Mouse (Mus musculus) hindbrain, postnatal 0 days (tissue): ENCODE measurements at regions not wholly inside any gene's neighbourhood (a gene's known extent, or its start where the extent isn't known, plus 50 kb on each side); places are given as distances from the start of the nearest gene placed in this dataset.

ENCODE experiments used
- ATAC-seq: fragments of 200-750 bp; cut with Nextera tagmentation; 2 replicates; pipeline ENCODE4 v1.8.0; 2017; ENCODE audit warnings: mild to moderate bottlenecking, moderate TSS enrichment, moderate library complexity
- DNase-seq: peaks from one replicate; pipeline ENCODE4 v3.0.0-alpha.2; 2015; ENCODE audit warnings: low spot score
- H3K27ac ChIP-seq: fragments of 300-500 bp; sonication (generic); 2 replicates; pipeline ENCODE4 v1.5.1; 2014; ENCODE audit warnings: mild to moderate bottlenecking
- H3K27me3 ChIP-seq: fragments of 300-500 bp; sonication (generic); 2 replicates; pipeline ENCODE4 v1.6.1; 2014; ENCODE audit warnings: low read length, mixed read lengths; ENCODE audit not compliant: insufficient read depth
- H3K36me3 ChIP-seq: fragments of 300-500 bp; sonication (generic); 2 replicates; pipeline ENCODE4 v1.6.1; 2014; ENCODE audit warnings: low read length, mixed read lengths; ENCODE audit not compliant: insufficient read depth
- H3K4me1 ChIP-seq: fragments of 300-500 bp; sonication (generic); 2 replicates; pipeline ENCODE4 v1.6.1; 2014; ENCODE audit warnings: antibody characterized with exemption, low read length, mixed read lengths; ENCODE audit not compliant: insufficient read depth
- H3K4me2 ChIP-seq: fragments of 300-500 bp; sonication (generic); 2 replicates; pipeline ENCODE4 v1.6.1; 2014; ENCODE audit warnings: low read depth, mild to moderate bottlenecking, low read length, moderate library complexity, mixed read lengths
- H3K4me3 ChIP-seq: fragments of 300-500 bp; sonication (generic); 2 replicates; pipeline ENCODE4 v1.5.1; 2014; ENCODE audit warnings: low read length
- H3K9ac ChIP-seq: fragments of 300-500 bp; sonication (generic); replicated peaks from 2 replicates; pipeline ENCODE4 v1.6.1; 2014; ENCODE audit warnings: mild to moderate bottlenecking, low read length, moderate library complexity, mixed read lengths
- H3K9me3 ChIP-seq: fragments of 300-500 bp; sonication (generic); 2 replicates; pipeline ENCODE4 v1.6.1; 2016; ENCODE audit warnings: low read length, mixed read lengths
- CTCF ChIP-seq: IDR thresholded peaks from 2 replicates; pipeline ENCODE4 v1.5.1; 2016; ENCODE audit warnings: antibody characterized with exemption, control low read depth, low read depth
- WGBS: fragments of 180-500 bp; shearing (Covaris S2); extraction: QIAGEN DNeasy Blood & Tissue Kit; methylation state at CpG from one replicate; pipeline ENCODE4 v1.1.7; 2014; 5-methylcytosine and 5-hydroxymethylcytosine counted together

- H3K4me3 ChIP-seq = no peak overlapping the region
- no peaks in the 10 kb centered on the region for H3K27me3 ChIP-seq
- H3K36me3 ChIP-seq = no peaks in the 10 kb centered on the region
- no peak overlapping the region for H3K4me2 ChIP-seq
- H3K9me3 ChIP-seq = no peaks in the 10 kb centered on the region
- TF ChIP-seq CTCF = no peak
- H3K9ac ChIP-seq = no peak overlapping the region
- no peak for ATAC-seq
- H3K4me1 ChIP-seq = no peaks in the 10 kb centered on the region
- WGBS = 75% methylated on average over 14 of the region's 14 CpGs
- H3K27ac ChIP-seq = no peak overlapping the region
- DNase-seq = no peak
These were observed 52.0 kb upstream of the Dusp5 start for GRCm38 (mm10) chr19:53476768-53477547.

- Histone ChIP-seq H3K4me2 (no peak overlapping the region), H3K4me3 (no peak overlapping the region), H3K27ac (no peak overlapping the region), H3K27me3 (no peaks in the 10 kb centered on the region), H3K9ac (no peak overlapping the region), H3K9me3 (peaks cover 10% of the 10 kb centered on the region; the same call in 1 of the 2 replicates), H3K36me3 (no peaks in the 10 kb centered on the region), H3K4me1 (no peaks in the 10 kb centered on the region)
- no peak for TF ChIP-seq CTCF
- ATAC-seq (no peak), DNase-seq (no peak)
- WGBS = 42% methylated on average over 7 of the region's 7 CpGs
These were observed 59.7 kb upstream of the Dusp5 start for GRCm38 (mm10) chr19:53469256-53469655.

- no peak overlapping the region for H3K9ac ChIP-seq
- ATAC-seq (no peak), DNase-seq (no peak)
- H3K27me3 ChIP-seq = no peaks in the 10 kb centered on the region
- no peak for TF ChIP-seq CTCF
- peaks cover 10% of the 10 kb centered on the region; the same call in 1 of the 2 replicates for H3K9me3 ChIP-seq
- H3K4me1 ChIP-seq = no peaks in the 10 kb centered on the region
- WGBS = 84% methylated on average over 5 of the region's 5 CpGs
- H3K4me3 ChIP-seq = no peak overlapping the region
- H3K27ac ChIP-seq = no peak overlapping the region
- no peak overlapping the region for H3K4me2 ChIP-seq
- H3K36me3 ChIP-seq = no peaks in the 10 kb centered on the region
These were observed 64.2 kb upstream of the Dusp5 start for GRCm38 (mm10) chr19:53464681-53465080.

- DNase-seq (no peak), ATAC-seq (no peak)
- no peak for TF ChIP-seq CTCF
- Histone ChIP-seq H3K4me1 (peaks cover 1% of the 10 kb centered on the region; the same call in 1 of the 2 replicates), H3K4me3 (no peak overlapping the region), H3K27ac (no peak overlapping the region), H3K27me3 (no peaks in the 10 kb centered on the region), H3K9me3 (peaks cover 10% of the 10 kb centered on the region; the same call in 1 of the 2 replicates), H3K9ac (no peak overlapping the region), H3K36me3 (no peaks in the 10 kb centered on the region), H3K4me2 (no peak overlapping the region)
- whole genome bisulfite sequencing = 50% methylated on average over 3 of the region's 3 CpGs
These were observed 64.8 kb upstream of the Dusp5 start for GRCm38 (mm10) chr19:53464135-53464534.

- Histone ChIP-seq H3K4me1 (peaks cover 5% of the 10 kb centered on the region; the same call in 1 of the 2 replicates), H3K4me3 (no peak overlapping the region), H3K9me3 (peaks cover 4% of the 10 kb centered on the region; the same call in 1 of the 2 replicates), H3K27me3 (no peaks in the 10 kb centered on the region), H3K36me3 (no peaks in the 10 kb centered on the region), H3K27ac (no peak overlapping the region), H3K4me2 (no peak overlapping the region; the same call in 1 of the 2 replicates), H3K9ac (no peak overlapping the region)
- 71% methylated on average over 17 of the region's 17 CpGs for WGBS
- DNase-seq = no peak
- no peak for ATAC-seq
- TF ChIP-seq CTCF = no peak
These were observed 67.6 kb upstream of the Dusp5 start for GRCm38 (mm10) chr19:53461025-53462015.

GRCm38 (mm10) chr19:53460312-53461024 lies 68.4 kb upstream of the Dusp5 start:
- peaks cover 5% of the 10 kb centered on the region; the same call in 1 of the 2 replicates for H3K4me1 ChIP-seq
- ATAC-seq (no peak), DNase-seq (no peak)
- H3K36me3 ChIP-seq = no peaks in the 10 kb centered on the region
- H3K9me3 ChIP-seq = no peaks in the 10 kb centered on the region
- no peaks in the 10 kb centered on the region for H3K27me3 ChIP-seq
- no peak overlapping the region for H3K9ac ChIP-seq
- TF ChIP-seq CTCF = no peak
- peak overlapping the region; percentile 8; the same call in 1 of the 2 replicates for H3K4me2 ChIP-seq
- 16% methylated on average over 19 of the region's 19 CpGs for WGBS
- H3K27ac ChIP-seq = no peak overlapping the region
- H3K4me3 ChIP-seq = no peak overlapping the region
